Mouse (Mus musculus): Measurements from ENCODE around the gene Arhgef3. TPM values are rescaled to one million over a fixed set of nuclear protein-coding genes. Genes with fewer than 3 reads are reported as not detected.
A peak's percentile ranks its signal among the peaks of the same experiment; 100 is the strongest.

The Arhgef3 gene
- polyA plus RNA-seq, 1 experiment from 2014 or later = 5.4 TPM

GRCm38 (mm10) chr14:27405947-27406346 is 291.2 kb downstream of the Arhgef3 start:
- no peaks in the 10 kb centered on the region for H3K36me3 ChIP-seq (replicated peaks; ENCODE audit: control insufficient read depth, insufficient read depth, low read depth, low read length)
- WGBS = 92% methylated on average over 2 of the region's 2 CpGs
- no peak for DNase-seq (ENCODE audit: low spot score)

GRCm38 (mm10) chr14:27408240-27408639 is 293.5 kb downstream of the Arhgef3 start:
- Histone ChIP-seq H3K27ac (replicated peaks; ENCODE audit: low read depth, low read length) (no peak overlapping the region), H3K27me3 (ENCODE audit: control insufficient read depth, insufficient read depth, low read length) (no peaks in the 10 kb centered on the region), H3K4me3 (ENCODE audit: low read depth, low read length) (no peak overlapping the region), H3K9me3 (replicated peaks; ENCODE audit: control insufficient read depth, low read length) (no peaks in the 10 kb centered on the region), H3K36me3 (replicated peaks; ENCODE audit: control insufficient read depth, insufficient read depth, low read depth, low read length) (no peaks in the 10 kb centered on the region), H3K4me1 (ENCODE audit: control insufficient read depth, insufficient read depth, low read length) (no peaks in the 10 kb centered on the region), H3K4me2 (ENCODE audit: low read depth, low read length) (no peak overlapping the region), H3K9ac (replicated peaks; ENCODE audit: low read length) (no peak overlapping the region)
- 89% methylated on average over 3 of the region's 3 CpGs for WGBS
- no peak for DNase-seq (ENCODE audit: low spot score)
- no peak for ATAC-seq (replicated peaks; ENCODE audit: insufficient number of reproducible peaks, low FRiP score, low TSS enrichment, low read depth)

More at GRCm38 (mm10) chr14:27405947-27406346, 291.2 kb downstream of the Arhgef3 start:
- no peaks in the 10 kb centered on the region for H3K4me1 ChIP-seq (ENCODE audit: control insufficient read depth, insufficient read depth, low read length)
- ATAC-seq (replicated peaks; ENCODE audit: insufficient number of reproducible peaks, low FRiP score, low TSS enrichment, low read depth) = no peak
- no peak overlapping the region for H3K9ac ChIP-seq (replicated peaks; ENCODE audit: low read length)
- no peak overlapping the region for H3K4me2 ChIP-seq (ENCODE audit: low read depth, low read length)
- no peaks in the 10 kb centered on the region for H3K27me3 ChIP-seq (ENCODE audit: control insufficient read depth, insufficient read depth, low read length)
- no peak overlapping the region for H3K4me3 ChIP-seq (ENCODE audit: low read depth, low read length)
- H3K27ac ChIP-seq (replicated peaks; ENCODE audit: low read depth, low read length) = no peak overlapping the region
- H3K9me3 ChIP-seq (replicated peaks; ENCODE audit: control insufficient read depth, low read length) = no peaks in the 10 kb centered on the region

- Histone ChIP-seq H3K9ac (replicated peaks; ENCODE audit: low read length) (no peak overlapping the region), H3K9me3 (replicated peaks; ENCODE audit: control insufficient read depth, low read length) (no peaks in the 10 kb centered on the region), H3K4me3 (ENCODE audit: low read depth, low read length) (no peak overlapping the region), H3K27ac (replicated peaks; ENCODE audit: low read depth, low read length) (no peak overlapping the region), H3K36me3 (replicated peaks; ENCODE audit: control insufficient read depth, insufficient read depth, low read depth, low read length) (no peaks in the 10 kb centered on the region), H3K27me3 (ENCODE audit: control insufficient read depth, insufficient read depth, low read length) (no peaks in the 10 kb centered on the region), H3K4me2 (ENCODE audit: low read depth, low read length) (no peak overlapping the region), H3K4me1 (ENCODE audit: control insufficient read depth, insufficient read depth, low read length) (no peaks in the 10 kb centered on the region)
- DNase-seq (ENCODE audit: low spot score) (no peak), ATAC-seq (replicated peaks; ENCODE audit: insufficient number of reproducible peaks, low FRiP score, low TSS enrichment, low read depth) (no peak)
- WGBS = 95% methylated on average over 3 of the region's 3 CpGs
Measured at GRCm38 (mm10) chr14:27409662-27410061, 295.0 kb downstream of the Arhgef3 start.

GRCm38 (mm10) chr14:27411492-27411891 is 296.8 kb downstream of the Arhgef3 start:
- no peak overlapping the region for H3K9ac ChIP-seq (replicated peaks; ENCODE audit: low read length)
- WGBS = 87% methylated on average over 7 of the region's 7 CpGs
- H3K4me3 ChIP-seq (ENCODE audit: low read depth, low read length) = no peak overlapping the region
- ATAC-seq (replicated peaks; ENCODE audit: insufficient number of reproducible peaks, low FRiP score, low TSS enrichment, low read depth) (no peak), DNase-seq (ENCODE audit: low spot score) (no peak)
- no peaks in the 10 kb centered on the region for H3K36me3 ChIP-seq (replicated peaks; ENCODE audit: control insufficient read depth, insufficient read depth, low read depth, low read length)
- no peaks in the 10 kb centered on the region for H3K9me3 ChIP-seq (replicated peaks; ENCODE audit: control insufficient read depth, low read length)
- no peak overlapping the region for H3K27ac ChIP-seq (replicated peaks; ENCODE audit: low read depth, low read length)
- H3K4me2 ChIP-seq (ENCODE audit: low read depth, low read length) = no peak overlapping the region
- H3K27me3 ChIP-seq (ENCODE audit: control insufficient read depth, insufficient read depth, low read length) = no peaks in the 10 kb centered on the region
- H3K4me1 ChIP-seq (ENCODE audit: control insufficient read depth, insufficient read depth, low read length) = no peaks in the 10 kb centered on the region

GRCm38 (mm10) chr14:27412699-27413098 is 298.0 kb downstream of the Arhgef3 start:
- ATAC-seq (replicated peaks; ENCODE audit: insufficient number of reproducible peaks, low FRiP score, low TSS enrichment, low read depth) = no peak
- WGBS = 81% methylated on average over 8 of the region's 8 CpGs

GRCm38 (mm10) chr14:27413961-27414360 is 299.3 kb downstream of the Arhgef3 start:
- Histone ChIP-seq H3K4me1 (ENCODE audit: control insufficient read depth, insufficient read depth, low read length) (no peaks in the 10 kb centered on the region), H3K9me3 (replicated peaks; ENCODE audit: control insufficient read depth, low read length) (no peaks in the 10 kb centered on the region), H3K9ac (replicated peaks; ENCODE audit: low read length) (no peak overlapping the region), H3K27ac (replicated peaks; ENCODE audit: low read depth, low read length) (no peak overlapping the region), H3K27me3 (ENCODE audit: control insufficient read depth, insufficient read depth, low read length) (no peaks in the 10 kb centered on the region), H3K4me3 (ENCODE audit: low read depth, low read length) (no peak overlapping the region), H3K36me3 (replicated peaks; ENCODE audit: control insufficient read depth, insufficient read depth, low read depth, low read length) (no peaks in the 10 kb centered on the region), H3K4me2 (ENCODE audit: low read depth, low read length) (no peak overlapping the region)
- DNase-seq (ENCODE audit: low spot score) (peak; percentile 58), ATAC-seq (replicated peaks; ENCODE audit: insufficient number of reproducible peaks, low FRiP score, low TSS enrichment, low read depth) (no peak)
- WGBS = 46% methylated on average over 4 of the region's 4 CpGs

More at GRCm38 (mm10) chr14:27412699-27413098, 298.0 kb downstream of the Arhgef3 start:
- Histone ChIP-seq H3K9ac (replicated peaks; ENCODE audit: low read length) (no peak overlapping the region), H3K4me3 (ENCODE audit: low read depth, low read length) (no peak overlapping the region), H3K4me1 (ENCODE audit: control insufficient read depth, insufficient read depth, low read length) (no peaks in the 10 kb centered on the region), H3K27ac (replicated peaks; ENCODE audit: low read depth, low read length) (no peak overlapping the region), H3K36me3 (replicated peaks; ENCODE audit: control insufficient read depth, insufficient read depth, low read depth, low read length) (no peaks in the 10 kb centered on the region), H3K27me3 (ENCODE audit: control insufficient read depth, insufficient read depth, low read length) (no peaks in the 10 kb centered on the region), H3K9me3 (replicated peaks; ENCODE audit: control insufficient read depth, low read length) (no peaks in the 10 kb centered on the region), H3K4me2 (ENCODE audit: low read depth, low read length) (no peak overlapping the region)
- no peak for DNase-seq (ENCODE audit: low spot score)

GRCm38 (mm10) chr14:27420816-27421215 is 306.1 kb downstream of the Arhgef3 start:
- Histone ChIP-seq H3K27me3 (ENCODE audit: control insufficient read depth, insufficient read depth, low read length) (no peaks in the 10 kb centered on the region; the same call in 1 of the 2 replicates), H3K27ac (replicated peaks; ENCODE audit: low read depth, low read length) (no peak overlapping the region), H3K4me3 (ENCODE audit: low read depth, low read length) (no peak overlapping the region), H3K9ac (replicated peaks; ENCODE audit: low read length) (no peak overlapping the region), H3K36me3 (replicated peaks; ENCODE audit: control insufficient read depth, insufficient read depth, low read depth, low read length) (no peaks in the 10 kb centered on the region), H3K9me3 (replicated peaks; ENCODE audit: control insufficient read depth, low read length) (no peaks in the 10 kb centered on the region), H3K4me2 (ENCODE audit: low read depth, low read length) (no peak overlapping the region), H3K4me1 (ENCODE audit: control insufficient read depth, insufficient read depth, low read length) (no peaks in the 10 kb centered on the region)
- DNase-seq (ENCODE audit: low spot score) = no peak
- WGBS = 72% methylated on average over 3 of the region's 3 CpGs
- ATAC-seq (replicated peaks; ENCODE audit: insufficient number of reproducible peaks, low FRiP score, low TSS enrichment, low read depth) = no peak

- Histone ChIP-seq H3K9ac (replicated peaks; ENCODE audit: low read length) (no peak overlapping the region), H3K9me3 (replicated peaks; ENCODE audit: control insufficient read depth, low read length) (no peaks in the 10 kb centered on the region), H3K4me1 (ENCODE audit: control insufficient read depth, insufficient read depth, low read length) (no peaks in the 10 kb centered on the region), H3K4me3 (ENCODE audit: low read depth, low read length) (no peak overlapping the region), H3K27ac (replicated peaks; ENCODE audit: low read depth, low read length) (no peak overlapping the region), H3K4me2 (ENCODE audit: low read depth, low read length) (no peak overlapping the region), H3K36me3 (replicated peaks; ENCODE audit: control insufficient read depth, insufficient read depth, low read depth, low read length) (no peaks in the 10 kb centered on the region), H3K27me3 (ENCODE audit: control insufficient read depth, insufficient read depth, low read length) (no peaks in the 10 kb centered on the region; the same call in 1 of the 2 replicates)
- 92% methylated on average over 1 of the region's 1 CpGs for WGBS
- ATAC-seq (replicated peaks; ENCODE audit: insufficient number of reproducible peaks, low FRiP score, low TSS enrichment, low read depth) = no peak
- no peak for DNase-seq (ENCODE audit: low spot score)
Measured at GRCm38 (mm10) chr14:27422301-27422700, 307.6 kb downstream of the Arhgef3 start.
